Mouse (Mus musculus): ENCODE measurements around the gene Rasa3. TPM values are rescaled to one million over a fixed set of nuclear protein-coding genes. Genes with fewer than 3 reads are reported as not detected.
A peak's percentile ranks its signal among the peaks of the same experiment; 100 is the strongest.

Rasa3 gene
- polyA plus RNA-seq, 1 experiment, result 10.8 TPM

DNA sequence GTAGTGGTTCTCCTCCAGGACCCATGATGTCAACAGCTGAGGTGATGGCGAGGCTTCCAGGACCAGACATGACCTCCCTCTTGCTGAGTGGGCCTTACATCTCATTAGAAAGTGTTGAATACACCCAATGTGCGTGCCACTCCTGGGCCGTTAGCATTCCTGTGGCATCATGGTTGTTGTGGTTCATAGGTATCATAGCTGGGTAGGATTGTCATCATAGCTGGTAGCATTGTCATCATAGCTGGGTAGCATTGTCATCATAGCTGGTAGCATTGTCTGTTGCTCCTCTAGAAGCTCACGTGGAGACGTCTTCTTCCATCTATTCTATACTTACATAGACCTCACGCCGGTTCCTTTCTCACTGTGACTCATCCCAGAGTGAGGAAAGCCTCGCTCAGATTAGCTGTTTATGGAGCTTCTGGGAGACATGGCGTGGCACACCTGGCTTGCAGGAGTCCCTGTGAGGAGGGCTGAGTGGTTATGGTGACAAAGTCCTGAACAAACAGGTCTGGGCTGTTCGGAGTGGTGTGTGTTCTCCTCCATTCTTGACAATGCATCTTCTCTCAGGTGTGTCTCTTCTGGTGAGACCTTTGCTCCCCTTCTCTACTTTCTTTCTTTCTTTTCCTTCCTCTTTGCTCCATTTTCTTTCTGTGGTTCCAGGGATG, 17.9 kb upstream of the Rasa3 start:
- Histone ChIP-seq H3K4me3 (ENCODE audit: insufficient read depth, low read depth, low read length) (no peak overlapping the region), H3K27ac (ENCODE audit: insufficient read depth, low read depth, low read length) (no peak overlapping the region), H3K4me1 (ENCODE audit: control insufficient read depth, insufficient read depth, low read length) (no peaks in the 10 kb centered on the region), H3K36me3 (ENCODE audit: control insufficient read depth, insufficient read depth, low read length) (no peaks in the 10 kb centered on the region), H3K27me3 (replicated peaks; ENCODE audit: control insufficient read depth, insufficient read depth, low read length) (no peaks in the 10 kb centered on the region)
- DNase-seq, result no peak
- WGBS, result 96% methylated on average over 10 of the region's 10 CpGs
- no peak for TF ChIP-seq POLR2A (IDR thresholded peaks at IDR 0.05; ENCODE audit: low read depth, low read length)
- TF ChIP-seq CTCF (conservative IDR thresholded peaks at IDR 0.05; ENCODE audit: insufficient read depth, insufficient read length, low read depth, low read length), result no peak

DNA sequence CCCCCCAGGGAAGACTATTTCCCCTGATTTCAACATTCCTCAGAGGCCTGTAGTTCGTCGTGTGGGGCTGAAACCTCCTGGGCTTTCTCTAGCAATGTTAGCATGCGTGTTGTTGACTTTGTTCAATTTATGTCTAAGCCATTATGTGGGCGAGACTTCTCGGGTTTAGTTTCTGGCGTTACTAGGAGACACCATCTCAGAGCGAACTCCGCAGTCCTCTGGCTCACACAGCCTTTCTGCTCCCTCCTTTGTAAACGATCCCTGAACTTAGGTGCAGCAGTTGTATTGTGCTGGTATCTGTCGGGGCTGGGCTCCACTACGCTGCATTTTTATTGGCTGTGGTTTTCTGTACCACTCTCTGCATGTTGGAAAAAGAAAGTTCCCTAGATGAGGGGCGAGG, 17.3 kb upstream of the Rasa3 start:
- H3K27me3 ChIP-seq (replicated peaks; ENCODE audit: control insufficient read depth, insufficient read depth, low read length), result no peaks in the 10 kb centered on the region
- DNase-seq, result no peak
- 37% methylated on average over 12 of the region's 12 CpGs for WGBS
- no peaks in the 10 kb centered on the region for H3K36me3 ChIP-seq (ENCODE audit: control insufficient read depth, insufficient read depth, low read length)
- no peaks in the 10 kb centered on the region for H3K4me1 ChIP-seq (ENCODE audit: control insufficient read depth, insufficient read depth, low read length)
- TF ChIP-seq POLR2A (IDR thresholded peaks at IDR 0.05; ENCODE audit: low read depth, low read length), result no peak
- no peak for TF ChIP-seq CTCF (conservative IDR thresholded peaks at IDR 0.05; ENCODE audit: insufficient read depth, insufficient read length, low read depth, low read length)
- no peak overlapping the region for H3K27ac ChIP-seq (ENCODE audit: insufficient read depth, low read depth, low read length)
- no peak overlapping the region for H3K4me3 ChIP-seq (ENCODE audit: insufficient read depth, low read depth, low read length)

GRCm38 (mm10) chr8:13692302-13693066, 15.1 kb upstream of the Rasa3 start:
- no peak for DNase-seq
- Histone ChIP-seq H3K27ac (ENCODE audit: insufficient read depth, low read depth, low read length) (no peak overlapping the region), H3K4me3 (ENCODE audit: insufficient read depth, low read depth, low read length) (no peak overlapping the region), H3K36me3 (ENCODE audit: control insufficient read depth, insufficient read depth, low read length) (no peaks in the 10 kb centered on the region), H3K27me3 (replicated peaks; ENCODE audit: control insufficient read depth, insufficient read depth, low read length) (no peaks in the 10 kb centered on the region), H3K4me1 (ENCODE audit: control insufficient read depth, insufficient read depth, low read length) (no peaks in the 10 kb centered on the region)
- no peak for TF ChIP-seq CTCF (conservative IDR thresholded peaks at IDR 0.05; ENCODE audit: insufficient read depth, insufficient read length, low read depth, low read length)
- TF ChIP-seq POLR2A (IDR thresholded peaks at IDR 0.05; ENCODE audit: low read depth, low read length), result no peak
- 52% methylated on average over 10 of the region's 10 CpGs for WGBS

- Histone ChIP-seq H3K27ac (ENCODE audit: insufficient read depth, low read depth, low read length) (no peak overlapping the region), H3K27me3 (replicated peaks; ENCODE audit: control insufficient read depth, insufficient read depth, low read length) (no peaks in the 10 kb centered on the region), H3K4me1 (ENCODE audit: control insufficient read depth, insufficient read depth, low read length) (no peaks in the 10 kb centered on the region), H3K36me3 (ENCODE audit: control insufficient read depth, insufficient read depth, low read length) (no peaks in the 10 kb centered on the region), H3K4me3 (ENCODE audit: insufficient read depth, low read depth, low read length) (no peak overlapping the region)
- WGBS, result 87% methylated on average over 5 of the region's 5 CpGs
- DNase-seq, result no peak
- TF ChIP-seq CTCF (conservative IDR thresholded peaks at IDR 0.05; ENCODE audit: insufficient read depth, insufficient read length, low read depth, low read length) (no peak), POLR2A (IDR thresholded peaks at IDR 0.05; ENCODE audit: low read depth, low read length) (no peak)
These were observed 11.9 kb upstream of the Rasa3 start for GRCm38 (mm10) chr8:13689331-13689730.

DNA sequence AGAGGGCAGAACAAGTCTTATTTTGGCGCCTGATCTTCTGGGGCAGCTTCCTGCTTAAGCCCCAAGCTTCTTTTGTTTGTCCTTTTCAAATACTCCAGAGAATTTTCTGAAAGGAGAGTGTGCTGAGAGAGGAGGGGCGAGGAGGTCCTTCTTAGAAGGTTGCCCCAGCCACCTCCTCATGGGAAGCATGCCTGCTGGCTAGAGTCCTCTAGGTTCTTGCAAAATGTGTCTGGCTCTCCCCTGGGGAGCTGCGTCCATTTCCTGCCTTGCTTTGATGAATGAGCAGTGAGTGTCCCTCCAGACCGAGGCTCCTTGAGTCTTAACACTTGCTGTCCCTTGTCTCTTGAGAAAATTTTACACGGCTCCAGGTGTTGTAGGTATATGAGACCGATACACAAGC, 11.1 kb upstream of the Rasa3 start:
- Histone ChIP-seq H3K4me1 (ENCODE audit: control insufficient read depth, insufficient read depth, low read length) (no peaks in the 10 kb centered on the region), H3K36me3 (ENCODE audit: control insufficient read depth, insufficient read depth, low read length) (no peaks in the 10 kb centered on the region), H3K27me3 (replicated peaks; ENCODE audit: control insufficient read depth, insufficient read depth, low read length) (no peaks in the 10 kb centered on the region), H3K4me3 (ENCODE audit: insufficient read depth, low read depth, low read length) (no peak overlapping the region), H3K27ac (ENCODE audit: insufficient read depth, low read depth, low read length) (no peak overlapping the region)
- TF ChIP-seq CTCF (conservative IDR thresholded peaks at IDR 0.05; ENCODE audit: insufficient read depth, insufficient read length, low read depth, low read length) (no peak), POLR2A (IDR thresholded peaks at IDR 0.05; ENCODE audit: low read depth, low read length) (no peak)
- 56% methylated on average over 6 of the region's 6 CpGs for WGBS
- peak; percentile 60 for DNase-seq

DNA sequence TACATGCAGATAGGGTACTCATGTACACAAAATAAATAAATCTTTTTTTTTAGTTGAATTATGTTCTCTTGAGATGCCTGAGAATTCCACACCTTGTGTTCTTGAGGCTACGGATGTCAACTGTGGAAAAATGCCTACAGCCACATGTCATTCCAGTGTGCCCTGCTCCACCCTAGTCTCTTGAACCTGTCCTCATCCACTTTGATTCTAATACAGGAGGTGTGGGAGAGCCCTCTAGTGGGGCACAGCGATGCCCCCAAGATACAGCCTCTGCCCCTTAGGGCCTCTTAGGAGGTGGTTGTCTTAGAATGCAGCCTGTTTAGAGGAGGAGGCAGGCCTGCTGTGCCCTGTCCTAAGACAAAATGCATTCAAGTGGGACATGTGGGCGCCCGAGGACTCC, 10.5 kb upstream of the Rasa3 start:
- DNase-seq, result no peak
- H3K27ac ChIP-seq (ENCODE audit: insufficient read depth, low read depth, low read length), result no peak overlapping the region

DNA sequence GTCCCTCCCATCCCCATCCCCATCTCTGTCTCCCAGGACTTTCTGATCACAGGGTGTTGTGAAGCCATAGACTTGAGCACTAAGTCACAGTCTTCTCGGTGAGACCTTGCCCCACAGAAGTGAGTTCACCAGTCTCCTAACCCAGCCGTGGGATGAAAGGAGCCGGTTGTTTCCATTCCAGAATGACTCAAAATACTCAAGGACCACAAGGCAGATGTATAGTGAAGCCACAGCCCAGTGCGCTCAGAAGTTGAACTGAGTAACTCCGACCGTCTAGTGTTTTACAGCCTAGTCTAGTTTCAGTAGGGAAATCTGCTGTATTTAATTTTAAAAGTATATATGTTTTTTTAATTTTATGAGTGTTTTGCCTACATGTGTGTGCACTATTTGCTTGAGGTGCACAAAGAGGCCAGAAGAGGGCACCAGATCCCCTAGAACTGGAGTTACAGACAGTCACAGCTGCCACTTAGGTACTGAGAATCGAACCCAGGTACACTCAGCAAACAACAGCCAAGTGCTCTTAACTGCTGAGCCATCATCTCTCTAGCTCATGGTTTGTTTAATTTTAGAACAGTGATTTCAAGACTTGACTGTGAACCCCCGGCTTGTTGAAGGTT, 9.8 kb upstream of the Rasa3 start:
- Histone ChIP-seq H3K4me1 (ENCODE audit: control insufficient read depth, insufficient read depth, low read length) (no peaks in the 10 kb centered on the region), H3K27me3 (replicated peaks; ENCODE audit: control insufficient read depth, insufficient read depth, low read length) (no peaks in the 10 kb centered on the region), H3K36me3 (ENCODE audit: control insufficient read depth, insufficient read depth, low read length) (no peaks in the 10 kb centered on the region), H3K27ac (ENCODE audit: insufficient read depth, low read depth, low read length) (no peak overlapping the region), H3K4me3 (ENCODE audit: insufficient read depth, low read depth, low read length) (no peak overlapping the region)
- 95% methylated on average over 8 of the region's 8 CpGs for WGBS
- TF ChIP-seq CTCF (conservative IDR thresholded peaks at IDR 0.05; ENCODE audit: insufficient read depth, insufficient read length, low read depth, low read length) (0 out of 2 replicates have a peak, but pooled peaks have one; percentile 1), POLR2A (IDR thresholded peaks at IDR 0.05; ENCODE audit: low read depth, low read length) (no peak)
- no peak for DNase-seq

More for the DNA sequence above, 10.5 kb upstream of the Rasa3 start:
- H3K4me3 ChIP-seq (ENCODE audit: insufficient read depth, low read depth, low read length), result no peak overlapping the region
- no peaks in the 10 kb centered on the region for H3K36me3 ChIP-seq (ENCODE audit: control insufficient read depth, insufficient read depth, low read length)
- TF ChIP-seq POLR2A (IDR thresholded peaks at IDR 0.05; ENCODE audit: low read depth, low read length) (no peak), CTCF (conservative IDR thresholded peaks at IDR 0.05; ENCODE audit: insufficient read depth, insufficient read length, low read depth, low read length) (peak; percentile 25; the same call in 1 of the 2 replicates)
- H3K27me3 ChIP-seq (replicated peaks; ENCODE audit: control insufficient read depth, insufficient read depth, low read length), result no peaks in the 10 kb centered on the region
- 82% methylated on average over 4 of the region's 4 CpGs for WGBS
- no peaks in the 10 kb centered on the region for H3K4me1 ChIP-seq (ENCODE audit: control insufficient read depth, insufficient read depth, low read length)

Data from kidney, adult 2 months (tissue).